Mouse (Mus musculus) E14TG2a.4 (cell line): Measurements from ENCODE around the gene Cdyl2.

Experiments used
- H3K27me3 ChIP-seq: 2 replicates; pipeline ENCODE4 v1.6.1; 2014; ENCODE audit warnings: low read length, control low read depth; ENCODE audit not compliant: insufficient read depth
- H3K36me3 ChIP-seq: 2 replicates; pipeline ENCODE4 v1.6.1; 2014; ENCODE audit warnings: low read length, control low read depth; ENCODE audit not compliant: insufficient read depth
- H3K4me1 ChIP-seq: replicated peaks from 2 replicates; pipeline ENCODE4 v1.6.1; 2014; ENCODE audit warnings: low read depth, low read length, control low read depth
- H3K4me3 ChIP-seq: replicated peaks from 2 replicates; pipeline ENCODE4 v1.5.1; 2014; ENCODE audit warnings: mild to moderate bottlenecking, low read length
- H3K9me3 ChIP-seq: 2 replicates; pipeline ENCODE4 v1.6.1; 2014; ENCODE audit warnings: low read length, control low read depth
- CTCF ChIP-seq: conservative IDR thresholded peaks from 2 replicates; pipeline ENCODE4 v1.5.1; 2014; ENCODE audit warnings: low read length
- NANOG ChIP-seq: IDR thresholded peaks from 2 replicates; pipeline ENCODE4 v1.6.1; 2014; ENCODE audit warnings: borderline replicate concordance, low read length, mixed read lengths
- POU5F1 ChIP-seq: IDR thresholded peaks from 2 replicates; pipeline ENCODE4 v1.6.1; 2014; ENCODE audit warnings: low read length, borderline replicate concordance

The Cdyl2 gene

GRCm38 (mm10) chr8:116606171-116606570, 126.6 kb downstream of the Cdyl2 start:
- TF ChIP-seq CTCF (no peak), NANOG (no peak), POU5F1 (no peak)
- H3K36me3 ChIP-seq = peaks cover 86% of the 10 kb centered on the region
- H3K4me1 ChIP-seq = peaks cover 51% of the 10 kb centered on the region
- H3K27me3 ChIP-seq = no peaks in the 10 kb centered on the region
- peaks cover 42% of the 10 kb centered on the region for H3K9me3 ChIP-seq
- H3K4me3 ChIP-seq = peak overlapping the region; percentile 43

DNA sequence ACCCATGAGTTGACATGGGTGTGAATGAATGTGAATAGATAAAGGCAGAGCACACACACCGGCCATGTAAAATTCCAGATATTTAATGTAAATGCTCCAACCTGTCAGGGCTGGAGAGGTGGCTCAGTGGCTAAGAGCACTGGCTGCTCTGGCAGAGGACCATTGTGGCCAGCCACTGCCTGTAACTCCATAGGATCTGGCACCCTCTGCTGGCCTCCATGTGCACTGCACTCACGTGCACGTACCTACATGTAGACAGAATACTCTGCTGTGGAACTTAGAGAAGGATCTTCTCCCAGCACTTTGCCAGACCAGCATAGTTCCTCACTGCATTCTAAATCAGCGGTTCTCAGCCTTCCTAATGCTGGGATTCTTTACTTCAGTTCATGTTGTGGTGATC, 130.0 kb downstream of the Cdyl2 start:
- Histone ChIP-seq H3K36me3 (peaks cover 88% of the 10 kb centered on the region), H3K27me3 (no peaks in the 10 kb centered on the region), H3K9me3 (peaks cover 75% of the 10 kb centered on the region), H3K4me3 (no peak overlapping the region), H3K4me1 (peaks cover 21% of the 10 kb centered on the region)
- TF ChIP-seq POU5F1 (no peak), CTCF (peak; percentile 44), NANOG (no peak)

- Histone ChIP-seq H3K4me1 (peaks cover 6% of the 10 kb centered on the region), H3K4me3 (no peak overlapping the region), H3K36me3 (peaks cover 96% of the 10 kb centered on the region), H3K27me3 (no peaks in the 10 kb centered on the region), H3K9me3 (peaks cover 78% of the 10 kb centered on the region)
- TF ChIP-seq POU5F1 (no peak), CTCF (no peak), NANOG (no peak)
These were observed 133.1 kb downstream of the Cdyl2 start for GRCm38 (mm10) chr8:116599728-116600127.

- peaks cover 99% of the 10 kb centered on the region for H3K36me3 ChIP-seq
- H3K4me1 ChIP-seq = peaks cover 69% of the 10 kb centered on the region
- no peaks in the 10 kb centered on the region for H3K27me3 ChIP-seq
- H3K9me3 ChIP-seq = no peaks in the 10 kb centered on the region; the same call in 1 of the 2 replicates
- H3K4me3 ChIP-seq = no peak overlapping the region
- TF ChIP-seq POU5F1 (no peak), NANOG (no peak)
These were observed 141.6 kb downstream of the Cdyl2 start for GRCm38 (mm10) chr8:116591226-116591625.

- no peak overlapping the region for H3K4me3 ChIP-seq
- peaks cover 99% of the 10 kb centered on the region for H3K36me3 ChIP-seq
- H3K9me3 ChIP-seq = no peaks in the 10 kb centered on the region; the same call in 1 of the 2 replicates
- no peaks in the 10 kb centered on the region for H3K27me3 ChIP-seq
- peaks cover 76% of the 10 kb centered on the region for H3K4me1 ChIP-seq
- no peak for TF ChIP-seq POU5F1
- no peak for TF ChIP-seq CTCF
- no peak for TF ChIP-seq NANOG
These were observed 142.2 kb downstream of the Cdyl2 start for GRCm38 (mm10) chr8:116590546-116590945.

DNA sequence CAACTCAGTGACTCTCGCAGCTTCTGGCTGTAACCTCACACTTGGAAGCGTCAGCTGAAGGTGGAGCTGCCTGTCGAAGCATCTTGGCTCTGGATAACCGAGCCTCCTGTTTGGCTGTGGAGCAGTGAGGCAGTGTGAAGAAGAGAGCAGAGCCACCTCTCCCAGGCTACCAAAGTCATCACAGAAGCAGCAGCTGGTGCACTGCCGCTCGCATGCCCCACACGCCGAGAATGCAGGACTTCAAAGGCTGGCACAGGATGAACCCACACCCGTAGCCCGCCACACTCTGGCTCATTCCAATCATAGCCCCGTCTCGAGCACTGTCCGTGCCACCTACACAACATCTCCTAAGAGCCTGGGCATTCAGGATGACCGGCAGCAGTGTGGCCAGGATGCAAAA, 142.7 kb downstream of the Cdyl2 start:
- TF ChIP-seq NANOG = no peak
- no peak for TF ChIP-seq POU5F1
- no peak for TF ChIP-seq CTCF
- Histone ChIP-seq H3K27me3 (no peaks in the 10 kb centered on the region), H3K4me1 (peaks cover 73% of the 10 kb centered on the region), H3K36me3 (peaks cover 100% of the 10 kb centered on the region), H3K4me3 (no peak overlapping the region), H3K9me3 (no peaks in the 10 kb centered on the region; the same call in 1 of the 2 replicates)

- Histone ChIP-seq H3K4me3 (peak overlapping the region; percentile 63), H3K4me1 (peaks cover 71% of the 10 kb centered on the region), H3K27me3 (no peaks in the 10 kb centered on the region), H3K36me3 (peaks cover 100% of the 10 kb centered on the region), H3K9me3 (no peaks in the 10 kb centered on the region; the same call in none of the 2 replicates)
- TF ChIP-seq POU5F1 (no peak), NANOG (no peak; the same call in 1 of the 2 replicates), CTCF (no peak)
These were observed 144.9 kb downstream of the Cdyl2 start for GRCm38 (mm10) chr8:116587616-116588468.

DNA sequence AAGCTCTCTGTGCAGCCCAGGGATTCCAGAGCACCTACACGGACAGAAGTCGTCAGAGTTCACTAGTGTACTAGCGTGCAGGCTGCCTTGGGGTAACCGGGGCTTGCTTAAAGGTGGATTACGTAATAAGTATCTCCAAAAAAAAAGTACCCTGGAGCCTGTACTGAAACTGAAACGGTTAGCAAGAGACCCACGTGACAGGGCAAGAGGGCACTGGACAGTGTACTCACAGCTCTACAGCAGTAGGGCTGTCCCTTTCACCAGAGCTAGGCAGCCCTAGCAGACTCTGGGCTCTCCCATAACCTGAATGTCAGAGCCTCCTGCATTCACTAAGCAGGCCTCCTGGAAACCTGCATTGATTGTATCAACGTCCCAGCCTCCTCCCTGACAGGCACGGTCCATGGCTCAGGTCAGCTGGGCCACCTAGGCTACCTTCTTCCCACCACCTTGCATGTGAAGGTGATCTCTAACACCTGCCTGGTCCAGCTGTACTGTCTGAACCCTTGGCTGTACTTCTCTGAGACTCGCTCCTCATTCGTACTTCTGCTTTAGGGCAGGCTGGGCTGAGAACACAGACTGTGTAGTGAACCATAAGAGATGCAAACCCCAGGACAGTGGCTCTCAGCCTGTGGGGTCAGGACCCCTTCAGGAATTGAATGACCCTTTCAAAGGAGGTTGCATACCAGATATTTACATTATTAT, 151.3 kb downstream of the Cdyl2 start:
- Histone ChIP-seq H3K27me3 (no peaks in the 10 kb centered on the region), H3K4me1 (peaks cover 32% of the 10 kb centered on the region), H3K4me3 (no peak overlapping the region), H3K9me3 (peaks cover 3% of the 10 kb centered on the region; the same call in 1 of the 2 replicates), H3K36me3 (peaks cover 100% of the 10 kb centered on the region)
- no peak for TF ChIP-seq CTCF
- TF ChIP-seq POU5F1 = no peak
- TF ChIP-seq NANOG = no peak

GRCm38 (mm10) chr8:116576732-116577131, 156.1 kb downstream of the Cdyl2 start:
- Histone ChIP-seq H3K4me1 (peaks cover 49% of the 10 kb centered on the region), H3K4me3 (no peak overlapping the region), H3K36me3 (peaks cover 96% of the 10 kb centered on the region), H3K27me3 (no peaks in the 10 kb centered on the region), H3K9me3 (peaks cover 3% of the 10 kb centered on the region; the same call in 1 of the 2 replicates)
- TF ChIP-seq POU5F1 = no peak
- no peak for TF ChIP-seq CTCF
- no peak for TF ChIP-seq NANOG
